9 mouse cellular contexts compared by ENCODE assay signal in genomic region chr12:86858983-86859872, GRCm38 (mm10). TPM values are rescaled to one million over a fixed set of nuclear protein-coding genes. Genes with fewer than 3 reads are reported as not detected.
A peak's percentile ranks its signal among the peaks of the same experiment; 100 is the strongest.
DNase-seq lines count a peak whose midpoint lies in the region; ATAC-seq lines count a peak whose summit lies in the region.
"Had no signal": no experiment of that assay in that cellular context is flagged by ENCODE, and none has a peak within 500 bp of the region (broad histone marks: within the 10 kb centered on the region; RNA-seq: fewer than 3 reads in every experiment).

No protein-coding gene starts in this region.

- DNase-seq in cerebellum, postnatal 10 days: peak; percentile 21 to 32
- no peak for DNase-seq in cerebellum, adult 11 months
- DNase-seq in skeletal muscle tissue, adult 2 months (ENCODE audit: low read depth, low spot score): peak; percentile 79
- no peak for DNase-seq in adrenal gland, postnatal 4 days (ENCODE audit: low spot score in 2 of 2)
- no peak for DNase-seq in layer of hippocampus, adult 11-12 months (ENCODE audit: low spot score)
- DNase-seq: liver, embryonic 13.5 days had no signal

- peaks cover 9% of the 10 kb centered on the region for H3K9me3 ChIP-seq in megakaryocyte, embryonic 14.5 days
- no peaks in the 10 kb centered on the region for H3K9me3 ChIP-seq in intestine, embryonic 16.5 days (ENCODE audit: control insufficient read depth, low read length)
- H3K9me3 ChIP-seq: liver, embryonic 13.5 days had no signal

- H3K4me2 ChIP-seq in intestine, embryonic 16.5 days (ENCODE audit: low read depth, low read length): no peak overlapping the region
- H3K4me2 ChIP-seq: liver, embryonic 13.5 days had no signal

- H3K4me3 ChIP-seq in megakaryocyte, embryonic 14.5 days (replicated peaks): peak overlapping the region; percentile 33
- no peak overlapping the region for H3K4me3 ChIP-seq in intestine, embryonic 16.5 days (ENCODE audit: low read length)
- H3K4me3 ChIP-seq: liver, embryonic 13.5 days had no signal

- peaks cover 56% of the 10 kb centered on the region for H3K4me1 ChIP-seq in megakaryocyte, embryonic 14.5 days
- peaks cover 25% of the 10 kb centered on the region for H3K4me1 ChIP-seq in intestine, embryonic 16.5 days (ENCODE audit: control insufficient read depth, insufficient read depth, low read length)

- H3K9ac ChIP-seq in intestine, embryonic 16.5 days (ENCODE audit: low read depth, low read length): no peak overlapping the region
- H3K9ac ChIP-seq: liver, embryonic 13.5 days had no signal

- H3K27me3 ChIP-seq in megakaryocyte, embryonic 14.5 days (replicated peaks): peaks cover 4% of the 10 kb centered on the region
- no peaks in the 10 kb centered on the region for H3K27me3 ChIP-seq in intestine, embryonic 16.5 days (replicated peaks; ENCODE audit: control insufficient read depth, insufficient read depth, low read length)
- H3K27me3 ChIP-seq: liver, embryonic 13.5 days had no signal

- no peak for ATAC-seq in megakaryocyte, adult 5-6 weeks (ENCODE audit: poor library complexity, severe bottlenecking)
- 0 out of 2 replicates have a peak, but pooled peaks have one; percentile 34 for ATAC-seq in intestine, embryonic 16.5 days

- H3K36me3 ChIP-seq in megakaryocyte, embryonic 14.5 days (replicated peaks; ENCODE audit: low read length): peaks cover 2% of the 10 kb centered on the region
- no peaks in the 10 kb centered on the region for H3K36me3 ChIP-seq in intestine, embryonic 16.5 days (ENCODE audit: control insufficient read depth, insufficient read depth, low read length)
- H3K36me3 ChIP-seq: liver, embryonic 13.5 days had no signal

- 66% methylated on average over 6 of the region's 6 CpGs for WGBS in intestine, embryonic 16.5 days

- H3K27ac ChIP-seq in intestine, embryonic 16.5 days (ENCODE audit: low read length): no peak overlapping the region; the same call in 1 of the 2 replicates
- H3K27ac ChIP-seq: liver, embryonic 13.5 days had no signal

RNA-seq across cellular contexts. Expression of gene Irf2bpl, which starts 25.4 kb away (rescaled TPM):
- 32.7 and 46.2 TPM in 2 replicates for polyA plus RNA-seq in megakaryocyte, embryonic 14.5 days (2012; ENCODE audit: insufficient read depth, low replicate concordance)
- total RNA-seq in megakaryocyte, adult 5-6 weeks (2015): 3.0 and 3.6 TPM in 2 replicates
- total RNA-seq in megakaryocyte, adult 5-6 weeks (2017): 1.4 and 3.5 TPM in 2 replicates
- 8.2 and 10.9 TPM in 2 replicates for polyA plus RNA-seq in intestine, embryonic 16.5 days (2015; fragmentation: Nextera tagmentation; extraction: Ambion mirVana)
- 10 to 100 TPM; 78.0 to 81.7 TPM for total RNA-seq in adrenal gland, postnatal 4 days (2021)

Comparison
In these comparisons a context has a peak if more than half of its experiments do, and no peak if none do; other contexts are left out.
1. DNase-seq: peak in cerebellum, postnatal 10 days (2 of 2) and skeletal muscle tissue, adult 2 months (single experiment); none in cerebellum, adult 11 months (single experiment), adrenal gland, postnatal 4 days (0 of 2) and layer of hippocampus, adult 11-12 months (single experiment).
2. RNA of gene Irf2bpl, which starts 25.4 kb away (total RNA-seq): 78.0 to 81.7 TPM in adrenal gland, postnatal 4 days; 1.4 to 3.6 TPM in megakaryocyte, adult 5-6 weeks; every median in the first group is over 10 times any median in the second.